Mouse (Mus musculus) heart, postnatal 4 days (tissue): ENCODE measurements around the gene Gm49358. TPM values are rescaled to one million over a fixed set of nuclear protein-coding genes. Genes with fewer than 3 reads are reported as not detected.

Experiments
- DNase-seq: peaks from one replicate; pipeline ENCODE4 v3.0.0; 2021
- total RNA-seq, 2 experiments: library from RNA; stranded (reverse); gene quantifications; 2 replicates each; pipeline ENCODE4 v1.2.3; 2021

The Gm49358 gene
- total RNA-seq, 2 experiments from 2014 or later, result 12.8 to 14.2 TPM

DNA sequence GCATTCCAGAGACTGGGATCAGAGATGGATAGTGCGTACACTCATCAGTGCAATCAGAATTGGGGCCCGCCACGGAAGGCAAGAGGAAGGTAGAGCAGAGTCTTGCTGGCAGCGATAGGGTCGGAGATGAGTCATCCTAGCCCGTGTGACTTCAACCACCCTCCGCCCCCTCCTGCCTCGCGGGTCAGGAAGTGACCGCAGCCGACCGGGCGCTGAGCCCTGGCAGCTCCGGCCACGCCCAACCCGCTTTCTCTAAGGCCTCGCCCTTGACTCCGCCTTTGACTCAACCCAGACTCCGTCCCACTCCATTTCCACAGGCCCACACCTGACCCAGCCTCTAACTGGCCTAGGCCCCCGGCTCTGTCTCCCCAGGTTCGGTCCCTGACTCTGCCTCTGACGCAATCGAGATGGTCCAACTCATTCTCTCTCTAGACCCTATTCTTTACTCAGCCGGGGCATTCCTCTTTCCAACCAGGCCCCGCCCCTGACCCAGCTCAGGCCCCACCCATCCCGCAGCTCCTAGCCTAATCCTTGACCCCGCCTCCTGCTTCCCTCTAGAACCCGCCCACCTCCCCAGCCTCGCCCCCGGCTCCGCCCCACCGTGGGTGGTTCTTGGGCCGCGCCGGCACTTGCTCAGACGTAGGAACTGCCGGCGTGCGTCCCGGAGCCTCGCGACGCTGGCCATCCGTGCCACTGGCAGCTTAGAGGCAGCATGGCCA, 14.8 kb downstream of the Gm49358 start, which contains the start of gene Nt5dc3:
Gene Nt5dc3 (plus strand): TSS at position 608 of the 719 bp plus-strand sequence.
- DNase-seq, result peak; percentile 97

DNA sequence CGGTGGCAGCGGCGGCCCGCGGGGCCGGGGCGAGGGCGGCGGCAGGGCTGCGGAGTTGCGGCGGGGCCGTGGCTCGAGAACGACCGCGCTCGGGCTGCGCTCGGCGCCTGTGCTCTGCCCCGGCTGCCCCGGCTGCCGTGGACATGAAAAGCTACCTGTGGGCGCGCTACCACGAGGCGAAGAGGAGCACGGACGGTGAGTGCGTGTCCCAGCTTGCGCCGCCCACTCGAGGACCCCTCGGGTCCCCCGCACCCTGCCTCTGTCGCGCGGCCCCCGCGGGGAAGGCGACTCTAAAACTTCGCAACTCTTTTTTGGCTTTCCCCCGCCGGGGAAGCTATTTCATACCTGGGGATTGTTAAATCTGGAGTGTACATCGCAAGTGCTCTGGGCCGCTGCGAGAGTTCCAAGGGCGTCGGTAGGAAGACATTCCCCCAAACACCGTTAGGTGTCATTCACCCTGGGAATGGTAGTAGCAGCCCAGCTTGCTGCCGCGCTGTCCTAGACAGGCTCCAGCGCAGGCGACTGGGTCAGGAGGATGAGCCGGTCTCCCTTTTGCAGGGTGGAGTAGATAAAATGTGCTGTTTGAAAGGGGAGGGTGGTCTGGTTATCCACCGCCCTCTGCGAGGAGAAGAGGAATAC, 15.5 kb downstream of the Gm49358 start:
- DNase-seq, result peak; percentile 56

DNA sequence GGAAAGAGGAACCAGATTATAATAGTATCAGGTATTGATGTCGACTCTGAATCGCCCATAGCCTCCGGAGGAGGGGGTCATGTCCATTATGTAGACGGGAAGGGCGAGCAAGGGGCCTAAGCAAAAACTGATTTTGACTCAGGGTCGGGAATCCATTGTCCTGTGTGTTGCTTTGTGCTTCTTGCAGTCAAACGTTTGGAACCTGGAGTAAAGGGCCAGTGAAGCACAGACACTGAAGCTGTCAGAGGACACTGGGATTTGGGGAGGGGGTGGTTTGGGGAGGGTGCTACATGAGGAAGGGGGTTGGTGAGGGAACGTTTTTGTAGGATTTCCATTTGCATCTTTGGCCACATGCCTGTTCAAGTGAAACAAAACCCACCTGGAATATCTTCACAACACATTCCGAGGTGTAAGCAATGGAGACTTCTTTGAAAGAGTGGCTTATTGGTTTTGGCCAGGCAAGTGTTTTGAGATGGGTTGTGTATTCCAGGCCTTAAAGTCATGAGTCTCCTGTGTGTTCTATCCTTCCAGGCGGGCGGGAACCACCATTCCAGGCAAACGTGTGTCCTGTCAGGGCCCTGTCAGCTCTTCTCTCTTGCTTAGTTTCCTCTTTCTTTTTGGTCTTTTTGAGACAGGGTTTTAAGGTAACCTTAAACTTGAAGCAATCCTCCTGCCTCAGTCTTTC, 16.2 kb downstream of the Gm49358 start:
- no peak for DNase-seq

DNA sequence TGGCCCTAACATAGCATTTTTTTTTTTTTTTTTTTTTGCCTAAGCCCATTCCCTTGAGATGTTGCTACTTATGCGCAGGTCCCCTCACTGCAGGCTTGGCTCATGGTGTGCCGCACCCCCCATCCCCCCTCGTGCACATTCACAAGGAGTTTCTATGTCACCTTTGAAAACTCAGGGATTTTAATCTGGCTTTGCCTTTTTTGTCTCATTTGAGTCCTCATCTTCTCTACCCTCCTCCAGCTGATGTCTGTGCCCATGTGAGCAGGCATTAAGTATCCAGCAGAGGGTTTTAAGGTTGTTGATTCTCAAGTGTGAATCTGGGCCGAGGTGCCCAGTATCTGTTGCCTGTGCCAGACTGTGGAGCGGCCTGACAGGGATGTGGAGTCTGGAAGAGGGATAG, 17.9 kb downstream of the Gm49358 start:
- DNase-seq, result no peak

DNA sequence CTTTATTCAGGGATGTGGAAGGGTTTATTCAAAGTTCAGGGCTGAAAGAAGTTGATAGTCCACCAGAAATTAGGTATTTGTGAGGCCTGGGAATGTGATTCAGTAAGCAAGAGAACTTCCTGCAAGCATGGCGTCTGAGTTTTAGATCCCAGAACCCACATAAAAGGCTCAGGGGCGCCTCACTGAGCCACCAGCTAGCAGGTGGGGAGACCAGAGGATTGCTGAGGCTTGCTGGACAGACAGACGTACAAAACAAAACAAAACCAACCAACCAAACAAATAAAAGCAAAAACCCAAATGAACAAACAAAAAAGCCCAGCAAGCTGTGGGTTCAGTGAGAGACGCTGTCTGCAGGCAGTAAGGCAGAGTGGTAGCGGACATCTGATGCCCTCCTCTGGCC, 18.9 kb downstream of the Gm49358 start:
- DNase-seq, result no peak

DNA sequence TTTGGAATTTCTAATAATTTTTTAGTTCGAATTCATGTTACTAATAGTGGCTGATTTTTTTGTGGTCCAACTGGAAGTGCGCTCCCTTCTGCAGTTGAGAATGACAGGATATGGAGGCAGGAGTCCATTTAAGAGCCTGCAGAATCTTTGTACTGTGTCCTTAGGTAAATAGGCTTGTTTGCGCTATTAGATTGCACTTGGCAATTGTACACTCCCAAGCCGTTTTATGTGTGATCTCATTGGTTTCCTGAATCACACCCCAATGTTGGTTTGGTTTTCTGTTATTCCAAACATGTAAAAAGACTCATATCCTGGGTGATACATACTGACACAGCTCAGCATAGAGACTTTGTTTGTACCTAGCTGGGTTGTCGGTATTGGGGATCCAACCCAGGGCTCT, 19.8 kb downstream of the Gm49358 start:
- DNase-seq, result no peak

DNA sequence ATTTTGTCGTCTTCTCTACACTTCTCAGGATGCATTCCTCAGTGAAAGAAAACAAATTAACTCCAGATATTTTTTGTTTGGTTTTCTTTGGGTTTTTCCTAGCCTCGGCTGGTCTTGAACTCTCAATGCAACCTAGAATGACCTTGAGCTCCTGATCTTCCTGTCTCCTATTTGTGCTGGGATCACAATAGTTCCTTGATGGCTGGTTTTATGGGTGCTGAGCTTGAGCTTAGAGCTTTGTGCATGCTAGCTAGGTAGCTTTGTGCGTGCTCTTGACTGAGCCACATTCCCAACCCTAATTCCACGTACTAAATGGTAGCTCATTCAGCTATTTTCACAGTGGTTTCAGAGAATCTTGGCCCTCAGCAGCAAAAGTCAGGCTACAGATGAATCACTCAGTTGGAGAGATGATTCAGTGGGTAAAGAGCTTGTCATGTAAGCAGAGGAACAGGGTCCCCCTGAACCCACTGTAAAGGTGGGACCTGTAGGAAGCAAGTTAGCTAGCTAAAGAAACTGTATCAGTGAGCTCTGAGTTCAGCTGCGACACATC, 20.4 kb downstream of the Gm49358 start:
- DNase-seq, result no peak

DNA sequence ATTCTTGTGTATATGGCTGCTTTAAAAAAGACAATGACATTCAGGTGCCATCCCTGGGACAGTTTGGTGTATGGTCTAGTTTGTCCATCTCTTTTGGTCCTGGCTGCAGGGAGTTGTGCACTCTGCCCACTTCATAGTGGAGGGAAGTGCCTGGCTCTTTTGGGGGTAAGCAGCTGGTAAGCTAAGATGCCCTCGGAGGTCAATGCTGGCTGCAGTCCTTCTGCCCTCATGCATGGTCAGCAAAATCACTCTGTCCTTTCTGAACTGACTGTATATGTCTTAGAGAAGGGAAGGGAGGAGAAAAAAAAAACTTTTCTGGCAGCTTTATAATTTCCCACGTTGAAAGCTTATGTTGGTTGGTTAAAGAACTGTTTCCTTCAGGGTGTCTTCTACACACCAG, 21.6 kb downstream of the Gm49358 start:
- no peak for DNase-seq

DNA sequence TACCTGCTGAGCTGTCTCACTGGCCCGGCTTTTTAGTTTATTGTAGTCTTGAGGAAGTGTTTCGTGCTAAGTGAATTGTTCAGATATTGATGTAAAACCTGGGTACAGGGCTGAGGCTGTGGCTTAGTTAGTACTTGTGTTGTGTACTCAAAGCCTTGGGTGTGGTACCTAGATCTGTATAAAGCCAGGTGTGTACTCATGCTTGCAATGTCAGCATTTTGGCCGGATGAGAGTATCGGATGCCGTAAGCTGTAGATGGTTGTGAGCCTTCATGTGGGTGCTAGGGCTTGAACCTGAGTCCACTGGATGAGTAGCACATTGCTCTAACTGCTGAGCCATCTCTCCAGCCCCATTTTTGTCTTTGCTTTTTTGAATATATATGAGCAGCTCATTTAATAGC, 22.3 kb downstream of the Gm49358 start:
- no peak for DNase-seq

DNA sequence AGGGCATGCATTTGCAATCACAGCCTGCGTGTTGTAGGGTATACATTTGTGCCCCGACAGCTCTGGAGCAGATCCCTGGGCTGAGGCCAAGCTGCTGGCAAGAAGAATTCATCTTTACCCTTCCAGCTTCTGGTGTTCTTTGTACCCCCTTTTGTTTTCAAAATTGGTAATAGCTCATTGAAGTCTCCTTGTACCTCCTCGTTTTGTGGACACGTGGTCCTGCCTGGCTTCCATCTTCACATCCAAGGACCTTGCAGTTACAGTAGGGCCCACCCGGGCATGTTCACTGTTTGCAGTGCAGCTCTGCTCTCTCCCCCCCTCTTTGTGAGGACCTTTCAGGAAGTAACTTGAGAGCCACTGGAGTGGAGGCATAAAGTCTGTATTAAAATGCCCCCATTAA, 24.4 kb downstream of the Gm49358 start:
- no peak for DNase-seq

DNA sequence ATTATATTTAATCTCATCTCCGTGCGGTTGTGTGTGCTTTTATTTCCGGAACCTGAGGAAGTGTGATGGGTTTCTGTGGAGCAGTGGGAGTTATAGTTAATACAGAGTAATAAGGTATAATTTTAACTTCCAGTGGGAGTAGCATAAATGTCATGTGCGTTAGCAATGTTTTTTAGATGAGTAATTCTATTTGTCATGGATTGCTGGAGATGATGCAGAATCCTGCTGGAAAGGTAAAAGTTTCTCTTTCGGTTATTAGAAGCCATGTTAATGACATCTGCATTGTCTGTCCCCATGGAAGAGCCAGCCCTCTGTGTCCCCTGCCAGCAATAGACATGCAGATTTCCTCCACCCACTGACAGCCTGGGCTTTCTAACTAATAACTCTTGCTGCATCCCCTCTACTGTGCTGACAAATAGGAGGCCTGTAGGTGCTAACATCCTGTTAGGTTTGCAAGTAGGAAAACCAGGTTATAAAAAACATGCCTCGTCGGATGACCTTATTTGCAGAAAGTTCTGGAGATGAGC, 25.4 kb downstream of the Gm49358 start:
- no peak for DNase-seq

DNA sequence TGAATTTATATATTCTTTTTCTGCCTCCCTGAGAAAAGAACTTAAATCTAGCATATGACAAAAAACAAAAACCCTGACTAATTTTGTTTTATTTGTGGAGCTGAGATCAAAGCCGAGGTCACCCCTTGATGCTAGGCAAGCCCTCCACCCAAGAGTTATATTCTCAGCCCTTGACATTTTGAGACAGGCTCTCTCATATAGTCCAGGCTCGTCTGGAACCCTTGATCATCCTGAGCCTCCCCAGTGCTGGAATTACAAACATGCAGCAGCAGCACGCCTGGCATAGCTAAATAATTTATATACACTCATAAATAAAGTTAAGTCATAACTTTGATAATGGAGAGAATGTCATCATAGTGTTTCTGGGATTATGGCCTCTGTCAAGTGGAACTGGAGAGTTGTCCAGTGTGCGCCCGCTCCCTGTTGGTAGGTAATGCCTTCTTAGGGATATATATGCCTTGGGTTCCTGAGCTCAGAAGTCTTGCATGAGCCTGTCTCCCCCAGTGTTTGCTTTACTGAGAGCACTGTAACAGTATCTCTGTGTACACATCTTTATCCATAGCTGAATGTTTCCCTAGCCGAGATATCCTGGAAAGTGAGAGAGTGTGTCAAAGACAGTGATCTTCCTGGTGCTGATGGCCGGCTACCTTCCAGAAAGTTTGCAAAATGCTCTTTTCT, 27.9 kb downstream of the Gm49358 start:
- DNase-seq, result no peak

DNA sequence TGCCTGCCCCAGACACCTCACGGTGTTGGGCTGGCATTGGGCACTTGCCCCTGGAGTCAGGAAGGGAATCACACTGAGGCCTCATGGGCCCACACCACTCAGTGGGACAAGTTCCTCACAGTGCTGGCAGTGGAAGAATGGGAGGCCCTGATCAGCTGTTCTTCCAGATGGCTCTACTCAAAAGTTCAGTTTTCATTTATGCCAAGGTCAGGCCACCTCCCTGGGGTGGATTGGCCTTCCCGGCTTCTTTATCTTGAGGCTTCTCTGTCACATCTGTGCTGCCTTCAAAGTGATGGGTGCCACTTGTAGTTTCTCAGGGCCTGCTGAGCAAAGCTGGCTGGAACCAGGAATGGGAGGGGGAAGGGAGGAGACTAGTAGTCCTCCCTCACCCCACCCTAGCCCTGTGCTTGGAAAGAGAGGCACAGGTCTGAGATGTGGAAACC, 29.8 kb downstream of the Gm49358 start:
- DNase-seq, result peak; percentile 44

DNA sequence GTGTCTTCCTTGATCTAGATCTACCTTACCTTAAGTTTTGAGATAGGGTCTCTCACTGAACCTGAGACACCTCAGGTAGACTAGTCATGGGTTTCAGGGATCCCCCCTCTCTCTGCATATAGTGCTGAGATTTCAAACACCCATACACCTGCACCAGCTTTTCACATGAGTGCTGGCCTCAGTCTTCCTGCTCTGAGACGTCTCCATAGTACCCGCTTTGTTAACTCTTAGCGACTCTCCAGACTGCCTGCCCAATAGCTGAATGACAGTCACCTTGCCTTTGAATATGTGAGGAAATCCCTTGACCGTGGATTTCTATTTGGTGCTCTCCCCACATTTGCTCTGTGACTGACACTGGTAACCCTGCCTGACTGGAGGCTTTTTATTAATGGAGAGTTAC, 30.4 kb downstream of the Gm49358 start:
- DNase-seq, result no peak

DNA sequence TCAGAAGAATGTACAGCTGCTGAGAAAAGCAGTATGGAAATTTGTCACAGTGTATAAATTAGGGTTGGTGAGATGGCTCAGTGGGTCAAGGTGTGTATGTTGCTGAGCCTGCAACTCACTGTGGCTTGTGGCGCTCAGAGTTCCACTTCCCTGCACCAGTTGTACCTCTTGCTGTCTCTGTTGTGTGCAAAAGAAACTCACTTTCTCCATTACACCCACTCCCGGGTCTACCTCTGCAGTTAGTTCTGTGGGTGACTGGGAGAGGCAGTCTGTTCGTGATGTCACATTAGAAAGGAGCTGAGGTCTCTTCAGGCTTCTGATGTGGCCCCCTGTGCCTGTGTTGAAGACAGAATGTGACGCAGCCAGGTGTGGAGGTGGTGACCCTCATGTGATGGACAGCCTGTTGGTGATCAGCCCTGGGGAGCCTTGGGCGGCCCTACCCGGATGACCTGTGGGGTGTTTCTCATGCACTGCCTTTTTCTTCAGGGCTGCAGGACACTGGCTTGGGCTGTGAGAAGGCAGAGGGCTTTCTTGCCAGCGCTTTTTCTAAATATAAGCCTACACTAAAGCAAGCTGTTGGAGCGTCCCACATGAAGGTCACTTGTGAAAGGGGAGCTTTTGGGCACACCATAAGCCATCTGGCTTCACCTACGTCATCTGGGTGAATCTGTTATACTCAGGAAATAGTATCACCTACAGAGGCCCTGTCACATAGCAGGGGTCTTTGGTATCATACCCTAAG, 31.2 kb downstream of the Gm49358 start:
- DNase-seq, result no peak

DNA sequence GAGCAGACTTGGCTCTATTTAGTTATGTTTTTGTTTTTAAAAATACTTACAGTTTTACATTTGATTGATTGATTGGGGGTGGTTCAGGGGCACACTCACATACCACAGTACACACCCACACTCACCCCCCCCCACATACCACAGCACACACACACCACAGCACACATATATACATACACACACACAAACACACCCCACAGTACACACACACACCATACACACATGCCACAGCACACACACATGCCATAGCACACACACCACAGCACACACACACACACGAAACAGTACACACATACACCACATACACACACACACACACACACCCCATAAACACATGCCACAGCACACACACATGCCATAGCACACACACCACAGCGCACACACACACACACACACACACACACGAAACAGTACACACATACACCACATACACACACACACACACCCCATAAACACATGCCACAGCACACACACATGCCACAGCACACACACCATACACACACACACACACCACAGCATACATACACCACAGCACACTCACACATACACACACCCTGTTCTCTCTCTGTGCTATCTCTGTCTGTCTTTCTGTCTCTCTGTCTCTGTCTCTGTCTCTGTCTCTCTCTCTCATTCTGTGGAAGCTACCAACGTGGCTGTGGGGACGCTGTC, 32.4 kb downstream of the Gm49358 start:
- DNase-seq, result no peak

DNA sequence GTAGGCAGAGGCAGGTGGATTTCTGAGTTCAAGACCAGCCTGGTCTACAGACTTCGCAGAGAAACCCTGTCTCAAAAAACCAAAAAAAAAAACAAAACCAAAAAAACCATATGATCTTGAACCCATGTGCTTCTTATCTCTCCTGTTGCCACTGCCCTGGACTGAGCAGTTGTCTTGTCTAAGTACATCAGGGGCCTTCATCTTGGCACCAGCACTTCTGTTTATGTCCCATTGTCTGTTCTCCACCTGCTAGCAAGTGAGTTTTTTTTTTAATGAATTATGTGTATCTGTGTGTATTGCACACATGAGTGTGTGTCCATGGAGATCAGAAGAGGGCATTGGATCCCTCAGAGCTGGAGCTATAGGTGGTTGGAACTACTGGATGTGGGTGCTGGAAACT, 43.6 kb downstream of the Gm49358 start:
- DNase-seq, result no peak

DNA sequence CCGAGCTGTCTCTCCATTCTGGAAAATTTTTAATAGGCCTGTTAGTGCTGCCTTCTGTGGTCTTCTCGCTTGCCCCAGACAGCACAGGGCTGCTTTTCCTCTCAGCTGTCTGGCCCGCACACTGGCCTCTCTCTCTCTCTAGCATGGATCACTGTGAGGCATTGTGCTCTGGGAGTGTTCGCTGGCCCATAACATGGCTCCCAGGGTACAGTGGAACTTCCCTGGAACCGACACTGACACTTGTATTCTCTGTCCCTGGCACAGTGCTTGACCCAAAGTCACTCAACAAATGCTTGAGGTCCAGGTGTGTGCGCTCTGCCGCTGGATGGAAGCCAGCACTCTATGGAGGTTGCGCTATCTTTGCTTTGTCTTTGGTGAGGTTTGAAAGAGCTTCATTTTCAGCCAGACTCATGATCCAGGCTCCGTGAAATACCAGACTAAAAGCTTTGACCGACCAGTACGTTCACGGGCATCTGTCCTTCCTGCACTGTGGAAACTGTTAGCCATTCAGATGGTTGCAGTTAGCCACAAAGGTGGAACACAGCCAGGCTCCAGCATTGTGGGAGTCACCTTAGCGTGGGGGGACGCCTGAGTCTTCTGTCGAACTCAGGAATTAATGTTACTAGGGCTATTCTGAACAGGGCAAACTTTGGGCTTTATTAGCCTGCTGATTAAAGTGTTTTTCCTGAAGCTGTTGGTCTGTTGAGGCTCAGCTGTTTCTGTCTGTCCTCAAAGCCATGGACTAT, 44.4 kb downstream of the Gm49358 start:
- DNase-seq, result no peak

DNA sequence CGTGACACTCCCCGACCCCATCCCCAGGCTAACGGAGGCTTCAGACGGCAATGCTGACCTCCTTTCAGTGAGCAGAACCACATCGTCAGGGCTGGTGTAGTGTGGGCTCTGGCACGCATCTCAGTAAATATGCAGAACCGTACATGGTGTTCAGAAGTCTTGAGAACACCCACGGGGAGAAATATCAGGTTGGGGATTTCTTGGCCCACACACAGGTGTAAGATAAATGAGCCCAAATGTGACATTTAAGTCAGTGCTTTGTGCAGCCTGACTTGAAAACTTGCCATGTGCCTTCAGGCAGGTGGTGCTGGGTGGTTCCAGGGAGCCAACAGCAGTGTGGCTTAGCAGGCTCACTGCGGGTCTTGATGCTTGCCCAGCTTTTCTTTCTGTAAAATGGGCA, 46.2 kb downstream of the Gm49358 start:
- DNase-seq, result no peak

DNA sequence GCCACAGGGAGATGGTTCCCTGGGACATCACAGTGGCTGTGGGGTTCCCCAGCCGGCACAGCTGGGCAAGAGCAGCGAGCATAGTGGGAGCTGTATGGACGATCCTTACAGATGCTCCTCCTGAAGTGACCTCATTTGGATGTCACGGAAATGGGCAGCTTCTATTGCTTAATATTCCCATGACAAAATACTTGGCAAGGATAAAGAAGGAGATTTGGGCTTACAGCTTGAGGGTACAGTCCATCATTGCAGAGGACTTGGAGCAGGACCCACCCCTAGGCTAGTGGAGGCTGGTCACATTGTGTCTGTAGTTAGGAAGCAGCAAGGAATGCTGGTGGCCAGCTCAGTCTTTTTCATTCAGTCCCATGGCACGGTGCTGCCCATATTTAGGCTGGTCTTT, 46.8 kb downstream of the Gm49358 start:
- DNase-seq, result no peak
